Mouse (Mus musculus) layer of hippocampus, postnatal 10 days (tissue): Measurements from ENCODE around the gene Smoc1. TPM values are rescaled to one million over a fixed set of nuclear protein-coding genes. Genes with fewer than 3 reads are reported as not detected.

Experiments used
- DNase-seq, 2 experiments: peaks; one replicate each; pipeline ENCODE4 v3.0.0; 2021; ENCODE audit warnings: low spot score in 2 of 2
- long read RNA-seq: library from polyadenylated mRNA; stranded (forward); transcript quantifications from one replicate; pipeline ENCODE4 v2.0.0, GENCODE M21; 2023
- total RNA-seq, 2 experiments: library from RNA; stranded (reverse); gene quantifications; 2 replicates each; pipeline ENCODE4 v1.2.3; 2021

Smoc1 gene
- total RNA-seq = 10 to 100 TPM; 12.1 to 13.9 TPM
- long read RNA-seq, partial matches to known transcripts = 0 of 1 reads
- long read RNA-seq, other reads (novel, unspliced or antisense) = 0 of 1 reads

- peak; percentile 70 to 82 for DNase-seq
Observed at GRCm38 (mm10) chr12:81026277-81026994, at the start of gene Smoc1. Smoc1 (plus strand) TSS chr12:81026808.

- DNase-seq = peak; percentile 90
Observed at GRCm38 (mm10) chr12:80982326-80982725, 44.3 kb upstream of the Smoc1 start.

GRCm38 (mm10) chr12:80983695-80984094 lies 42.9 kb upstream of the Smoc1 start:
- peak in 1 of 2 experiments; percentile 8 for DNase-seq

- no peak for DNase-seq
Observed at GRCm38 (mm10) chr12:80986628-80987027, 40.0 kb upstream of the Smoc1 start.

GRCm38 (mm10) chr12:80988286-80988685 lies 38.3 kb upstream of the Smoc1 start:
- DNase-seq = no peak

- DNase-seq = peak in 1 of 2 experiments; percentile 5
Observed at GRCm38 (mm10) chr12:80990901-80991445, 35.6 kb upstream of the Smoc1 start.

- no peak for DNase-seq
Observed at GRCm38 (mm10) chr12:80991806-80992205, 34.8 kb upstream of the Smoc1 start.

GRCm38 (mm10) chr12:80992540-80993122 lies 34.0 kb upstream of the Smoc1 start:
- no peak for DNase-seq

GRCm38 (mm10) chr12:80993773-80994172 lies 32.8 kb upstream of the Smoc1 start:
- no peak for DNase-seq

- DNase-seq = no peak
Observed at GRCm38 (mm10) chr12:80995326-80995725, 31.3 kb upstream of the Smoc1 start.

- DNase-seq = no peak
Observed at GRCm38 (mm10) chr12:80997652-80998051, 29.0 kb upstream of the Smoc1 start.

GRCm38 (mm10) chr12:80998528-80999221 lies 27.9 kb upstream of the Smoc1 start:
- DNase-seq = peak in 1 of 2 experiments; percentile 17

GRCm38 (mm10) chr12:81000924-81001323 lies 25.7 kb upstream of the Smoc1 start:
- DNase-seq = no peak

- no peak for DNase-seq
Observed at GRCm38 (mm10) chr12:81002841-81003635, 23.6 kb upstream of the Smoc1 start.

- DNase-seq = no peak
Observed at GRCm38 (mm10) chr12:81009813-81010212, 16.8 kb upstream of the Smoc1 start.

GRCm38 (mm10) chr12:81011994-81012393 lies 14.6 kb upstream of the Smoc1 start:
- DNase-seq = no peak

GRCm38 (mm10) chr12:81013496-81013895 lies 13.1 kb upstream of the Smoc1 start:
- no peak for DNase-seq

GRCm38 (mm10) chr12:81017624-81018023 lies 9.0 kb upstream of the Smoc1 start:
- no peak for DNase-seq

GRCm38 (mm10) chr12:81018516-81019279 lies 7.9 kb upstream of the Smoc1 start:
- no peak for DNase-seq

GRCm38 (mm10) chr12:81019280-81019935 lies 7.2 kb upstream of the Smoc1 start:
- DNase-seq = no peak
